In the genomic region with DNA sequence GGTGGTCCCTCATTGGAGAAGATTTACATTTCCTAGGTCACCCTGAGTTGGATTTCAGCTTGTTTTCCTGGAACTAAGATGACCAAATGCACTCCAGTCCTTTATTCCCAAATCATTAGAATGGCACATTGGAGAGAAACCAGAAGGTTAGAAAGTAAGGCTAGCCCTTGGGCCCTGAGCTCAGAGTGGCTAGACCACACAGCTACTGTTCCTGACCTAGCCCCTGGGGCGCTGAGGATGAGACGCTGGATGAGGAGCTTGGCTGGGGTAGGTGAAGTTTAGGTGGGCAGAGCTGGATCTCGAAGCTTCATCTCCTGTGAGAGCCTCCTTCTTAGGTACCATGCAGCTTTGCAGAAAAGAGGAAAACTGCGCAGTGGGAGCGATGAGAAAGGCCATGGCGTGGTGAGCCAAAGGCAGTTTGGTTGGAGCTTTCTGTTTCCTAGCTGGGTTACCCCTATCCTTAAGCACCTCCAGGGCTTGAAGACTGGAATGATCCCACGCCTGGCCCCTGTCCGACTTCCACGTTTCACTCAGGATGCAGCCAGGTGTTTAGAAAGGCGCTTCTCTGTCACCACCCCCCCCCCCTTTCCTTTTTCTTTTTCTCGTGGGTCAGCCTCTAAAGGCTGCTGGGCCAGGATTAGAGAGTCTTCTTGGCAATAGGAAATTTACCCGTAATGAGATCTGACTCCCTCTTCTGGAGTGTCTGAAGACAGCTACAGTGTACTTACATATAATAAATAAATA, we compare ENCODE assay signal across 9 mouse cellular contexts. TPM values are rescaled to one million over a fixed set of nuclear protein-coding genes. Genes with fewer than 3 reads are reported as not detected.
A peak's percentile ranks its signal among the peaks of the same experiment; 100 is the strongest.
DNase-seq lines count a peak whose midpoint lies in the region; ATAC-seq and TF ChIP-seq lines count a peak whose summit lies in the region.
"Had no signal": no experiment of that assay in that cellular context is flagged by ENCODE, and none has a peak within 500 bp of the region (broad histone marks: within the 10 kb centered on the region; RNA-seq: fewer than 3 reads in every experiment).

No protein-coding gene starts in this region.

- H3K4me2 ChIP-seq in lung, embryonic 14.5 days, result no peak overlapping the region; the same call in 1 of the 2 replicates
- H3K4me2 ChIP-seq in hindbrain, embryonic 12.5 days (replicated peaks), result 0 out of 2 replicates have a peak overlapping the region, but pooled peaks have one; percentile 30
- H3K4me2 ChIP-seq in midbrain, postnatal 0 days (ENCODE audit: low read depth, low read length, poor library complexity, severe bottlenecking), result no peak overlapping the region

- no peak for TF ChIP-seq POLR2A in cerebellum, adult 2 months (IDR thresholded peaks at IDR 0.05; ENCODE audit: borderline replicate concordance, insufficient read depth, low read length)
- TF ChIP-seq POLR2A in lung, adult 2 months (IDR thresholded peaks at IDR 0.05; ENCODE audit: borderline replicate concordance, extremely low read depth, low read depth, low read length), result no peak

- H3K36me3 ChIP-seq in lung, embryonic 14.5 days (ENCODE audit: insufficient read depth), result no peaks in the 10 kb centered on the region
- no peaks in the 10 kb centered on the region for H3K36me3 ChIP-seq in hindbrain, embryonic 12.5 days
- no peaks in the 10 kb centered on the region for H3K36me3 ChIP-seq in midbrain, postnatal 0 days (ENCODE audit: insufficient read depth, low read length)

- H3K27me3 ChIP-seq in cerebellum, adult 2 months (ENCODE audit: control insufficient read depth, insufficient read depth, low read length), result no peaks in the 10 kb centered on the region
- no peaks in the 10 kb centered on the region for H3K27me3 ChIP-seq in lung, embryonic 14.5 days (ENCODE audit: insufficient read depth, low read length)
- H3K27me3 ChIP-seq in hindbrain, embryonic 12.5 days, result 0 out of 2 replicates have a peak, but pooled peaks cover 4% of the 10 kb centered on the region
- no peaks in the 10 kb centered on the region for H3K27me3 ChIP-seq in midbrain, postnatal 0 days (ENCODE audit: insufficient read depth, low read length)

- peak; percentile 44; the same call in 1 of the 2 replicates for ATAC-seq in lung, embryonic 14.5 days (ENCODE audit: insufficient read depth)
- peak; percentile 56 for ATAC-seq in hindbrain, embryonic 12.5 days (ENCODE audit: low FRiP score)
- 0 out of 2 replicates have a peak, but pooled peaks have one; percentile 33 for ATAC-seq in midbrain, postnatal 0 days (ENCODE audit: low FRiP score)

- H3K4me3 ChIP-seq in cerebellum, adult 2 months (replicated peaks; ENCODE audit: insufficient read depth, low read depth, low read length), result no peak overlapping the region
- no peak overlapping the region for H3K4me3 ChIP-seq in lung, embryonic 14.5 days (ENCODE audit: low read depth, low read length)
- H3K4me3 ChIP-seq in lung, adult 2 months (replicated peaks; ENCODE audit: extremely low read depth, low read depth, low read length), result no peak overlapping the region
- H3K4me3 ChIP-seq in hindbrain, embryonic 12.5 days, result no peak overlapping the region
- no peak overlapping the region for H3K4me3 ChIP-seq in midbrain, postnatal 0 days (ENCODE audit: low read depth, low read length)
- H3K4me3 ChIP-seq: erythroblast, embryonic 14.5 days had no signal

- H3K9ac ChIP-seq in lung, embryonic 14.5 days, result no peak overlapping the region
- no peak overlapping the region for H3K9ac ChIP-seq in hindbrain, embryonic 12.5 days
- no peak overlapping the region for H3K9ac ChIP-seq in midbrain, postnatal 0 days (replicated peaks; ENCODE audit: low read length, poor library complexity, severe bottlenecking)

- WGBS in cerebellum, adult 2 months, result 46% methylated on average over 12 of the region's 12 CpGs
- 45% methylated on average over 12 of the region's 12 CpGs for WGBS in lung, embryonic 14.5 days
- 45% methylated on average over 12 of the region's 12 CpGs for WGBS in lung, adult 2 months
- 48% methylated on average over 12 of the region's 12 CpGs for WGBS in hindbrain, embryonic 12.5 days
- 45% methylated on average over 12 of the region's 12 CpGs for WGBS in midbrain, postnatal 0 days

- DNase-seq in cerebellum, adult 2 months, result peak; percentile 44 to 49
- DNase-seq in cerebellum, postnatal 36 days, result no peak
- DNase-seq in lung, embryonic 14.5 days, result no peak
- DNase-seq in lung, adult 2 months, result no peak
- DNase-seq in midbrain, postnatal 0 days (ENCODE audit: low spot score), result no peak
- DNase-seq in embryo, embryonic 10 days (ENCODE audit: low spot score), result no peak
- DNase-seq in urinary bladder, postnatal 36 days (ENCODE audit: low spot score in 2 of 2), result no peak

- no peaks in the 10 kb centered on the region for H3K9me3 ChIP-seq in lung, embryonic 14.5 days (ENCODE audit: low read depth, low read length)
- H3K9me3 ChIP-seq in hindbrain, embryonic 12.5 days (replicated peaks), result no peaks in the 10 kb centered on the region
- H3K9me3 ChIP-seq in midbrain, postnatal 0 days (ENCODE audit: low read length), result no peaks in the 10 kb centered on the region

- no peak for TF ChIP-seq CTCF in cerebellum, adult 2 months (IDR thresholded peaks at IDR 0.05; ENCODE audit: borderline replicate concordance, insufficient read depth, low read depth, low read length)
- no peak for TF ChIP-seq CTCF in lung, embryonic 14.5 days (IDR thresholded peaks at IDR 0.05; ENCODE audit: low read depth)
- TF ChIP-seq CTCF in lung, adult 2 months (IDR thresholded peaks at IDR 0.05; ENCODE audit: insufficient read depth, low read length), result no peak
- TF ChIP-seq CTCF in midbrain, postnatal 0 days (IDR thresholded peaks at IDR 0.05), result no peak

- peaks cover 28% of the 10 kb centered on the region for H3K4me1 ChIP-seq in cerebellum, adult 2 months (ENCODE audit: control insufficient read depth, insufficient read depth, low read length)
- H3K4me1 ChIP-seq in lung, embryonic 14.5 days (ENCODE audit: insufficient read depth), result no peaks in the 10 kb centered on the region
- no peaks in the 10 kb centered on the region for H3K4me1 ChIP-seq in lung, adult 2 months (ENCODE audit: control insufficient read depth, insufficient read depth, low read length)
- no peaks in the 10 kb centered on the region for H3K4me1 ChIP-seq in hindbrain, embryonic 12.5 days
- no peaks in the 10 kb centered on the region for H3K4me1 ChIP-seq in midbrain, postnatal 0 days (ENCODE audit: insufficient read depth, low read length)

- H3K27ac ChIP-seq in cerebellum, adult 2 months (ENCODE audit: insufficient read depth, low read length), result no peak overlapping the region
- H3K27ac ChIP-seq in lung, embryonic 14.5 days (ENCODE audit: low read depth), result no peak overlapping the region
- H3K27ac ChIP-seq in hindbrain, embryonic 12.5 days, result no peak overlapping the region
- H3K27ac ChIP-seq in midbrain, postnatal 0 days (ENCODE audit: low read depth, low read length), result no peak overlapping the region

RNA-seq across cellular contexts. Expression of a gene that starts 27.4 kb away (rescaled TPM):
- 58.3 and 63.6 TPM in 2 replicates for polyA plus RNA-seq in cerebellum, adult 2 months (2012; rRNA removed)
- polyA plus RNA-seq in lung, embryonic 14.5 days (2014; fragmentation: Nextera tagmentation; extraction: Ambion mirVana), result 193 TPM in 2 replicates
- polyA plus RNA-seq in lung, adult 2 months (2012; rRNA removed), result 22.2 and 23.1 TPM in 2 replicates
- 171 and 173 TPM in 2 replicates for polyA plus RNA-seq in hindbrain, embryonic 12.5 days (2016; fragmentation: Nextera tagmentation; extraction: Ambion mirVana)
- total RNA-seq in midbrain, postnatal 0 days (2014; rRNA removed), result 47.4 and 56.4 TPM in 2 replicates
- 59.4 and 63.1 TPM in 2 replicates for polyA plus RNA-seq in midbrain, postnatal 0 days (2015; fragmentation: Nextera tagmentation; extraction: Ambion mirVana)

RNA-seq across cellular contexts. Expression of a gene that starts 58.8 kb away (rescaled TPM):
- 44.6 and 46.1 TPM in 2 replicates for polyA plus RNA-seq in cerebellum, adult 2 months (2012; rRNA removed)
- polyA plus RNA-seq in lung, embryonic 14.5 days (2014; fragmentation: Nextera tagmentation; extraction: Ambion mirVana), result 18.1 and 20.1 TPM in 2 replicates
- 15.0 and 18.6 TPM in 2 replicates for polyA plus RNA-seq in lung, adult 2 months (2012; rRNA removed)
- polyA plus RNA-seq in hindbrain, embryonic 12.5 days (2016; fragmentation: Nextera tagmentation; extraction: Ambion mirVana), result 18.3 and 20.1 TPM in 2 replicates
- 24.2 and 24.3 TPM in 2 replicates for total RNA-seq in midbrain, postnatal 0 days (2014; rRNA removed)
- 19.4 and 20.2 TPM in 2 replicates for polyA plus RNA-seq in midbrain, postnatal 0 days (2015; fragmentation: Nextera tagmentation; extraction: Ambion mirVana)

Comparison
In these comparisons a context has a peak if more than half of its experiments do, and no peak if none do; other contexts are left out.
1. DNase-seq: peak in cerebellum, adult 2 months (2 of 2); none in cerebellum, postnatal 36 days (0 of 2), lung, embryonic 14.5 days (single experiment), lung, adult 2 months (single experiment), midbrain, postnatal 0 days (single experiment), embryo, embryonic 10 days (single experiment) and urinary bladder, postnatal 36 days (0 of 2).
2. Peak in every context shown above with its lines, with median percentiles within 50 percentile points of each other: ATAC-seq.